Mouse (Mus musculus): ENCODE results near the gene Parp11.

Gene Parp11

GRCm38 (mm10) chr6:127448869-127449268 is 2.2 kb downstream of the Parp11 start:
- DNase-seq (ENCODE audit: low read depth), result no peak

- no peak for DNase-seq (ENCODE audit: low read depth)
Observed at GRCm38 (mm10) chr6:127449531-127450422, 3.1 kb downstream of the Parp11 start.

- DNase-seq (ENCODE audit: low read depth), result peak; percentile 97
Observed at GRCm38 (mm10) chr6:127453407-127454343, 7.0 kb downstream of the Parp11 start.

- no peak for DNase-seq (ENCODE audit: low read depth)
Observed at GRCm38 (mm10) chr6:127454344-127454707, 7.7 kb downstream of the Parp11 start.

GRCm38 (mm10) chr6:127454809-127455208 is 8.2 kb downstream of the Parp11 start:
- DNase-seq (ENCODE audit: low read depth), result no peak

GRCm38 (mm10) chr6:127455440-127455839 is 8.8 kb downstream of the Parp11 start:
- no peak for DNase-seq (ENCODE audit: low read depth)

- DNase-seq (ENCODE audit: low read depth), result no peak
Observed at GRCm38 (mm10) chr6:127456769-127457168, 10.1 kb downstream of the Parp11 start.

GRCm38 (mm10) chr6:127459776-127460175 is 13.1 kb downstream of the Parp11 start:
- no peak for DNase-seq (ENCODE audit: low read depth)

- DNase-seq (ENCODE audit: low read depth), result no peak
Observed at GRCm38 (mm10) chr6:127461491-127461890, 14.9 kb downstream of the Parp11 start.

- no peak for DNase-seq (ENCODE audit: low read depth)
Observed at GRCm38 (mm10) chr6:127462251-127462650, 15.6 kb downstream of the Parp11 start.

GRCm38 (mm10) chr6:127463273-127464001 is 16.8 kb downstream of the Parp11 start:
- no peak for DNase-seq (ENCODE audit: low read depth)

GRCm38 (mm10) chr6:127464523-127464922 is 17.9 kb downstream of the Parp11 start:
- no peak for DNase-seq (ENCODE audit: low read depth)

- no peak for DNase-seq (ENCODE audit: low read depth)
Observed at GRCm38 (mm10) chr6:127466749-127467310, 20.2 kb downstream of the Parp11 start.

GRCm38 (mm10) chr6:127472078-127472477 is 25.4 kb downstream of the Parp11 start:
- peak; percentile 75 for DNase-seq (ENCODE audit: low read depth)

- peak; percentile 77 for DNase-seq (ENCODE audit: low read depth)
Observed at GRCm38 (mm10) chr6:127473961-127474360, 27.3 kb downstream of the Parp11 start.

GRCm38 (mm10) chr6:127475231-127475630 is 28.6 kb downstream of the Parp11 start:
- DNase-seq (ENCODE audit: low read depth), result no peak

GRCm38 (mm10) chr6:127491046-127491445 is 44.4 kb downstream of the Parp11 start:
- DNase-seq (ENCODE audit: low read depth), result no peak

GRCm38 (mm10) chr6:127492561-127492960 is 45.9 kb downstream of the Parp11 start:
- DNase-seq (ENCODE audit: low read depth), result no peak

GRCm38 (mm10) chr6:127493750-127494149 is 47.1 kb downstream of the Parp11 start:
- no peak for DNase-seq (ENCODE audit: low read depth)

- no peak for DNase-seq (ENCODE audit: low read depth)
Observed at GRCm38 (mm10) chr6:127494357-127494756, 47.7 kb downstream of the Parp11 start.

GRCm38 (mm10) chr6:127495251-127495650 is 48.6 kb downstream of the Parp11 start:
- DNase-seq (ENCODE audit: low read depth), result no peak

- no peak for DNase-seq (ENCODE audit: low read depth)
Observed at GRCm38 (mm10) chr6:127495876-127496275, 49.2 kb downstream of the Parp11 start.

All from naive thymus-derived CD4-positive, alpha-beta T cell, adult 2 months (primary cell).